Mouse (Mus musculus): ENCODE data around the gene Col1a1.

The Col1a1 gene

DNA sequence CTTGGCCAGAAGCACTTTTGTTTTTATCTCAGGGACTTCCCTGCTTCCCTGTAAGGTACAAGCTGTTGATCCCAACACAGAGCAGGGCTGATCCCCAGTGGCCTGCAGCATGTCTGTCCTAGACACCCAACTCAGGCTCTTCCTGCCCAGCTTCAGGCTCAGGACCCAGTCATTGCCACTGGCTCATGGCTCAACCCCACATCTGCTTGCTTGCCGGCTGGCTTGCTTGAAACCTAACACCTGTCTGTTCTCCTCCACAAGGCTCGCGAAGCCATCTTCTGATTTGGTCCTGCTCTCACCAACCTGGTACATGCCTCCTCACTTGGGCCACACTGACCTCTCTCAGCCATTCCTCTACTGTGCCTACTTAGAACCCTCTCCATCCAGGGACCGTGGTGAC lies 5.9 kb upstream of the Col1a1 start:
- ChIA-PET POLR2A (interaction anchor here in 2 of 4 experiments (1.2 to 1.8 kb wide), 3 partner anchors 11 to 17 kb away, joined by 3 to 4 read pairs (median 3); no protein-coding TSS in a partner anchor), CTCF (interaction anchor here in 3 of 4 experiments (0.5 to 5.7 kb wide), 10 partner anchors 9 to 213 kb away, joined by 3 to 24 read pairs (median 8); no protein-coding TSS in a partner anchor)

DNA sequence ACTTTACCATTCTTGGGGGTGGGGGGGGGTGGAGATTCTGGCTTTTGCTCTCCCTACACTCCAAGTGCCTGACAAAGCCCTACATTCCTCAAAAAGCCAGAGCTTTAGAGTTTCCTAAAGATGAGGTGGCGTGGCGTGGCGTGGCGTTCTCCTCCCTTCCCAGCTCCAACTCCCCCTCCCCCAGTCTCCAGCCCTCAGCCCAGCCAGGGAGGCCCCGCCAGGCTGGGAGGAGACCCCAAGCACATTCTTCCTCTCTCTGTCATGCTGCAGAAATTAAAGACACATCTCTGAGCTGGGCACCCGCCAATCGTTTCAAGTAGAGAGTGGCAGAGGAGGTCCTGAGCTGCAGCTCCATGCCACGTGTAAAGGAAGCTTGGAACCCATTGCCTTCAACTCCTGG lies 2.4 kb upstream of the Col1a1 start:
- CTCF ChIA-PET = interaction anchor here (0.6 to 7.6 kb wide), 19 partner anchors 9 to 354 kb away, joined by 3 to 151 read pairs (median 5); no protein-coding TSS in a partner anchor
- POLR2A ChIA-PET = interaction anchor here (0.6 to 1.6 kb wide), 7 partner anchors 15 to 316 kb away, joined by 3 to 6 read pairs (median 3); no protein-coding TSS in a partner anchor

DNA sequence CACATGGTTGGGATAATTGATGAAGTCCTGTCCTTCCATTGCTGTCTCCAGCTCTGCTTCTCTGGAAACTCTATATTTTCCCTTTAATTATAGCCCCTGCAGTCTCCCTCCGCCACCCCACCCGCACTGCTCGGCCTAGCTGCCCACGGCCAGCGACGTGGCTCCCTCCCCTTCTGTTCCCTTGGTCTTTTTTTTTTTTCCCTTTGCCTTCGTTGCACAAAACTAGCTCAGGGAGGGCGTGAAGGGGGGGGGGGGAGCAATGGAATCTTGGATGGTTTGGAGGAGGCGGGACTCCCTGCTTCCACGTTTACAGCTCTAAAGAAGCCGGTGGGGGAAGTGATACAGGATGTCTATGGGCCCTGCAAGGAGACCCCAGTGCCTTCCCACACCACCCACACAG lies 1.5 kb upstream of the Col1a1 start:
- CTCF ChIA-PET = interaction anchor here (0.6 to 7.6 kb wide), 12 partner anchors 18 to 205 kb away, joined by 3 to 151 read pairs (median 6); no protein-coding TSS in a partner anchor
- POLR2A ChIA-PET = interaction anchor here in 1 of 4 experiments (0.6 to 0.9 kb wide), 2 partner anchors 68 to 95 kb away, joined by 3 read pairs; no protein-coding TSS in a partner anchor

DNA sequence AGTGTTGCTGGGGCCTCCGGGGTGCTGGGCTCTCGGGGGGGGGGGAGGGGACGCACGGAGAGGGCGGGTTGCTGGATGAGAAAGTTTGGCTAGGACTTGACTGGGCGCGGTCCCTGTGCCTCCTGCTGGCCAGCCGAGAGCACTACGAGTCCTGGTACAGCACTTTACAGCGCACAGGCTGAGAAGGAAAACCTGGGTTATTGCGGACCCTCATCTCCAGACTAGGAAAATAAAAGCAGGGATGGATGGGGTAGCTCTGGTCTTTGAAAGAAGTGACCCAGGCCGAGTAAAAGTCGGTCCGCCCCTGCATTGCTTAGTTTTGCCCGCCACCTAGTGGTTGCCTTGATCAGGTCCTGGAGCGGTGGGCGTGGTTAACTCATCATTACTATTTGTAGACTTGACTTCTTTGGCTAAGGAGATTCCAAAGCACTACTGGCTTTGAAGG lies 849 bp downstream of the Col1a1 start:
- POLR2A ChIA-PET = interaction anchor here (0.6 to 1.6 kb wide), 13 partner anchors 20 to 175 kb away, joined by 3 to 8 read pairs (median 3); partner anchors contain the start of gene Ppp1r9b (in 1 of the 4)
- CTCF ChIA-PET = interaction anchor here (0.6 to 7.6 kb wide), 59 partner anchors 8 to 314 kb away, joined by 3 to 151 read pairs (median 5); no protein-coding TSS in a partner anchor

DNA sequence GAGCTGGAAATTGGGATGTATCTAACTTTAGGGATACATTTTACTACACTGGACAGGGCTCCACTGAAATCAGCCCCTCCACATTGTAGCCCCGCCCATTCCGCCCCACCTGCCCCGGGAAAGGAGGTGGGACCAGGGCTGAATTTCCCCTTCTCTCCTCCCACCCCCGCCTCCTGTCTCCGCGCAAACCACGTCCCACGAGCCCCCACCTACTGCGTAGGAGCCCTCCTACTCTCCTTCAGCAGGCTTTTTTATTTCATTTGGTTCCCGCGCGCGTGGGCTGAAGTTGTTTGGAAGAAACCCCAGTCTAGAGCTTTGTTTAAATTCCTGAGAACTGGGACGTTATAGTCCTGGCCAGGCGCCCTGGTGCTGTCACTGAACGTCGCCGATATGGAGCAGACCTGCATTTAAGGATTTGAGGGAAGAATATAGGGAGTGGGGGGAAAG lies 1.3 kb downstream of the Col1a1 start:
- POLR2A ChIA-PET = interaction anchor here in 2 of 4 experiments (0.7 to 1.6 kb wide), 11 partner anchors 19 to 207 kb away, joined by 3 to 7 read pairs (median 3); no protein-coding TSS in a partner anchor
- CTCF ChIA-PET = interaction anchor here (0.6 to 7.6 kb wide), 53 partner anchors 9 to 785 kb away, joined by 3 to 151 read pairs (median 6); no protein-coding TSS in a partner anchor

DNA sequence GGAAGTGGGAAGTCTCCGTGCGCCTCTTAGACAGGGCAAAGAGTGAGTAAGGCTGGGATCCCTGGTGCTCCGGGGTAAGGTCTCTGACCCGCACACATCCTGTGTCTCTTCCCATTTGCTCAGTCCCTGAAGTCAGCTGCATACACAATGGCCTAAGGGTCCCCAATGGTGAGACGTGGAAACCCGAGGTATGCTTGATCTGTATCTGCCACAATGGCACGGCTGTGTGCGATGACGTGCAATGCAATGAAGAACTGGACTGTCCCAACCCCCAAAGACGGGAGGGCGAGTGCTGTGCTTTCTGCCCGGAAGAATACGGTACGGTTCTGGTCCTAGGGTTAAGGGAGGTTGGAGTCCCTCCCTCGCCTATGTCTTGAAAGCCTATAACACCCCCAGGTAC lies 1.8 kb downstream of the Col1a1 start:
- POLR2A ChIA-PET = interaction anchor here in 1 of 4 experiments (0.7 to 1.6 kb wide), 5 partner anchors 19 to 208 kb away, joined by 3 to 6 read pairs (median 3); no protein-coding TSS in a partner anchor
- CTCF ChIA-PET = interaction anchor here (0.5 to 7.6 kb wide), 40 partner anchors 8 to 786 kb away, joined by 3 to 151 read pairs (median 6); no protein-coding TSS in a partner anchor

DNA sequence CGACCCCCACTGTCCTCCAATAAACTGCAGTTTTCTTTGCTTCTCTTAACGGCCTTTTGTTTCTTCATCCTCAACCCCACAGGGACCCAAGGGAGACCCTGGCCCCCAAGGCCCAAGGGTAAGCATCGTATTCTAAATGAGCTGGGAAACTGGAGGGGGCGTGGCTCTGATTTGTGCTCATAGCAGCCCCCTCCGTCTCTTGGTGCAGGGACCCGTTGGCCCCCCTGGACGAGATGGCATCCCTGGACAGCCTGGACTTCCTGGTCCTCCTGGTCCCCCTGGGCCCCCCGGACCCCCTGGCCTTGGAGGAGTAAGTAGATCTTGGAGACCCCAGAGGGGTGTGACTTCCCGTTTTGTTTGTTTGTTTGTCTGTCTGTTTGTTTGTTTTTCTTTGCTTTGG lies 2.3 kb downstream of the Col1a1 start:
- POLR2A ChIA-PET = interaction anchor here in 1 of 4 experiments (1.2 kb wide), 1 partner anchor 373 kb away, joined by 3 read pairs; no protein-coding TSS in a partner anchor
- CTCF ChIA-PET = interaction anchor here (0.5 to 7.6 kb wide), 15 partner anchors 25 to 390 kb away, joined by 3 to 151 read pairs (median 7); partner anchors contain the start of gene Rsad1 (in 1 of the 4)

DNA sequence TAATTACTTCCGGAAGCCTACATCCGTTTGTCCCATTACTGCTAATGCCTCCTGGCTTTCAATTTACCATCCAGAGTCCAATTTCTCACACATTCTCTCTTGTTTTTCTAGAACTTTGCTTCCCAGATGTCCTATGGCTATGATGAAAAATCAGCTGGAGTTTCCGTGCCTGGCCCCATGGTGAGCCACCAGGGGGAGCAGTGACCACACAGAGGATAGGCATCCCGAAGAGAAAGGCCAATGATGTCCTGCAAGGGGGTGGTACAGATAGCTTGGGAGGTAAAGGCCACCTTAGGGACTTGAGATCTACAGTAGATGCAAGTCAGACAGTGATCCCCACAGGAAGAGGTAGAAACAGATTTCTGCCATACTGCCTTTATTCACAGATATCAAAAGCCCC lies 3.3 kb downstream of the Col1a1 start:
- POLR2A ChIA-PET = interaction anchor here in 1 of 4 experiments (1.2 kb wide), 2 partner anchors 67 to 372 kb away, joined by 3 read pairs; no protein-coding TSS in a partner anchor
- CTCF ChIA-PET = interaction anchor here (0.5 to 7.6 kb wide), 47 partner anchors 9 to 987 kb away, joined by 3 to 151 read pairs (median 4); partner anchors contain the start of genes Hils1 (in 1 of the 4) and Rsad1 (in 1 of the 4)

DNA sequence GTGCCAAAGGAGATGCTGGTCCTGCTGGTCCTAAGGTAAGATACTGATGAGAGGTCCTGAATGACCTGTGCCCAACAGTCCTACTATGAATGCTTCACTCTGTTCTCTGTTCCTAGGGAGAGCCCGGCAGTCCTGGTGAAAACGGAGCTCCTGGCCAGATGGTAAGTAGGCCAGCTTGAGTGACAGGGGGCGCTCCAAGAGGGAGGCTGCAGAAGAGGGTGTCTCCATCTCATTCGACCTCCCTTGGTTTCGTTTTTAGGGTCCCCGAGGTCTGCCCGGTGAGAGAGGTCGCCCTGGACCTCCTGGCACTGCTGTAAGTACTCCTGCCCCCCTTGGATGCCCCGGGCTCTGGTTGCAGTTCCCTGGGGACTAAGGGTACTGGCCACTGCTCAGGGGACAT lies 5.1 kb downstream of the Col1a1 start:
- POLR2A ChIA-PET = interaction anchor here in 3 of 4 experiments (0.6 to 1.5 kb wide), 8 partner anchors 11 to 489 kb away, joined by 3 to 10 read pairs (median 4); partner anchors contain the start of gene Sgca (in 1 of the 3)
- CTCF ChIA-PET = interaction anchor here (0.6 to 6.8 kb wide), 37 partner anchors 9 to 924 kb away, joined by 3 to 95 read pairs (median 4); partner anchors contain the start of gene Hils1 (in 1 of the 4)

DNA sequence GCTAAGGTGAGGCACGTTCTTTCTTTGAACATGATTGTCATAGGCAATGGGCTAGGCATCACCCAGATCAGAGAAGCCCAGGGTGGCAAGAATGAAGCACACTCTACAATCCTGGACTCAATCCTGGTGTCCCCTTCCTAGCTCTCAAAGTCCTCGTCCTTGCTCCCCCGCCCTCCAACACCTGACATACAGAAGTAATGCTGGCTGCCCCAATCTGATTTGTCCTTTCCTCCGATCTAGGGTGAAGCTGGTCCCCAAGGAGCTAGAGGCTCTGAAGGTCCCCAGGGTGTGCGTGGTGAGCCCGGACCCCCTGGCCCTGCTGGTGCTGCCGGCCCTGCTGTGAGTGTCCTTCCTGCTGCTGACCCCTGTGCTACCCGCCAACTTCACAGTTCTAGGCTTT lies 5.8 kb downstream of the Col1a1 start:
- CTCF ChIA-PET = interaction anchor here (0.5 to 6.8 kb wide), 76 partner anchors 8 to 925 kb away, joined by 3 to 95 read pairs (median 4); partner anchors contain the start of genes Hils1 (in 2 of the 4), Pdk2 (in 1 of the 4), Ppp1r9b (in 1 of the 4) and Xylt2 (in 1 of the 4)
- POLR2A ChIA-PET = interaction anchor here in 3 of 4 experiments (0.6 to 1.6 kb wide), 14 partner anchors 11 to 490 kb away, joined by 3 to 10 read pairs (median 4); partner anchors contain the start of gene Sgca (in 1 of the 3)

DNA sequence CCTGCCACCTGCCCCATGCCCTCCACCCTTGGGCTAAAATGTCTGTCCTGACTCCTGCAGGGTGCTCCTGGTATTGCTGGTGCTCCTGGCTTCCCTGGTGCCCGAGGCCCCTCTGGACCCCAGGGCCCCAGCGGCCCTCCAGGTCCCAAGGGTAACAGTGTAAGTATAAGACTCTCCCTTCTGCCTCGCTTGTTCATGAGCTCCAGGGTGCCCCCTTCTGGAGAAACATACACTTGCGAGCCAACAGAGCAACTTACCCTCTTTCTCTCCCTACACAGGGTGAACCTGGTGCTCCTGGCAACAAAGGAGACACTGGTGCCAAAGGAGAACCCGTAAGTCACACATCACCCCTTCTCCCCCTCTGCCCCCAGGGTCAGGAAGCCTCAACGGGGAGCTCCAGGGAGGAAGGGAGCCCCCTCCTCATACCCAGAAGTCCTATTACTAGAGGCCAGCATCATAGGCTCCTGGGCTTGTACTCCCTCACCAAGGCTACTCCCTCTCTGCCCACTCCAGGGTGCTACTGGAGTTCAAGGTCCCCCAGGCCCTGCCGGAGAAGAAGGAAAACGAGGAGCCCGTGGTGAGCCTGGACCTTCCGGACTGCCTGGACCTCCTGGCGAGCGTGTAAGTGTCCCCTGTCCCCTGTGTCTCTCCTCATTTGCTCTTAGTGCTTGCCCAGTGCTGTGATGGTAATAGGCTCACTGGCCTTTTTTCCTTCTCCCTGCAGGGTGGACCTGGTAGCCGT lies 6.4 kb downstream of the Col1a1 start:
- CTCF ChIA-PET = interaction anchor here (0.5 to 6.8 kb wide), 76 partner anchors 9 to 558 kb away, joined by 3 to 95 read pairs (median 4); partner anchors contain the start of genes Hils1 (in 2 of the 4), Pdk2 (in 1 of the 4), Ppp1r9b (in 1 of the 4) and Xylt2 (in 1 of the 4)

DNA sequence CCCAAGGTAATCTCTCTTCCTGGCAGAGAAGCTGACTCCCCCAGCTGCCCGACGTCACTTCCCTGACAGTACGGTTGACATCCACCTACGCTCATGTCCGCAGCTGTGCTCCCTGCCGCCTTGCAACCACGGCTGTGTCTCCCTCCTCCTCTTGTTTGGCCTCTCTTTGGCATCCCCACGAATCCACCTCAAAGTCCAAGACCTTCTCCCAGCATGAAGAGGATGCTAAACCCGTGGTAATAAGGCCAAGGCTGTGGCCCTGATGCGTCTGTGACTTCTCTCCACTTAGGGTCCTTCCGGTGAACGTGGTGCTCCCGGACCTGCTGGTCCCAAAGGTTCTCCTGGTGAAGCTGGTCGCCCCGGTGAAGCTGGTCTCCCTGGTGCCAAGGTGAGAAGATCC lies 7.0 kb downstream of the Col1a1 start:
- CTCF ChIA-PET = interaction anchor here (0.8 to 6.8 kb wide), 26 partner anchors 11 to 315 kb away, joined by 3 to 95 read pairs (median 8); partner anchors contain the start of gene Hils1 (in 1 of the 4)
- POLR2A ChIA-PET = interaction anchor here in 2 of 4 experiments (0.6 to 1.6 kb wide), 3 partner anchors 14 to 100 kb away, joined by 3 to 5 read pairs (median 4); no protein-coding TSS in a partner anchor

More for the DNA sequence above, 6.4 kb downstream of the Col1a1 start:
- POLR2A ChIA-PET = interaction anchor here in 3 of 4 experiments (0.6 to 1.6 kb wide), 12 partner anchors 9 to 101 kb away, joined by 3 to 5 read pairs (median 4); no protein-coding TSS in a partner anchor

DNA sequence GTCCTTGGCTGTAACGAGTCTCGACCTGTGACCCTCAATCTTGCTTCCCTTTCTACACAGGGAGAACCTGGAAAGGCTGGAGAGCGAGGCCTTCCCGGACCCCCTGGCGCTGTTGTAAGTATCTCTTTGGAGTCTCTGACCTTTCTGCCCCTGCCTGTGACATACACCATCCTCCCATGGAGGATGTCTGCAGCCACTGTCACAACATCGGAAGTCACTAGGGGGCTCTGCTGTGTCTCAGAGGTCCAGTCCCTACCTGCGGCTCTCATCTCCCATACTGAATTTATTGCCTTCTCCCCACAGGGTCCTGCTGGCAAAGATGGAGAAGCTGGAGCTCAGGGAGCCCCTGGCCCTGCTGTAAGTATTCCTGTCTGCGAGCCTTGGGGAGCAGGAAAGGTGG lies 8.3 kb downstream of the Col1a1 start:
- POLR2A ChIA-PET = no interaction called here
- CTCF ChIA-PET = interaction anchor here in 2 of 4 experiments (0.8 to 6.0 kb wide), 4 partner anchors 12 to 24 kb away, joined by 3 to 47 read pairs (median 12); partner anchors contain the start of gene Hils1 (in 1 of the 2)

DNA sequence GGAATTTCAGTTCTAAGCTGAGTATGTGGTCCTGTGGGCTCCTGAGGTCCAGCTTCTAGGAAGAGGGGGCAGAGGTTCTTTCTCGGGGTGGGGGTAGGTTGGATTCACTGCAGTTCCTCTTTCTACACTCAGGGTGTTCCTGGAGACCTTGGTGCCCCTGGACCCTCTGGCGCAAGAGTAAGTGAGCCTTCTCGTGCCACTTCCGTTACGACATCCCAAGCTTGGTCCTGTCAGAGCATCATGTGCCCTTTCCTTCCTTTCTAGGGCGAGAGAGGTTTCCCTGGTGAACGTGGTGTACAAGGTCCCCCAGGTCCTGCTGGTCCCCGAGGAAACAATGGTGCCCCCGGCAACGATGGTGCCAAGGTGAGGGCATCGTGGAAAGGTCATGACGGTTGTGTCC lies 9.2 kb downstream of the Col1a1 start:
- CTCF ChIA-PET = interaction anchor here in 3 of 4 experiments (0.5 to 6.0 kb wide), 8 partner anchors 13 to 160 kb away, joined by 3 to 47 read pairs (median 4); partner anchors contain the start of gene Hils1 (in 1 of the 3)
- POLR2A ChIA-PET = interaction anchor here in 3 of 4 experiments (0.5 to 1.3 kb wide), 4 partner anchors 13 to 229 kb away, joined by 3 to 5 read pairs (median 4); no protein-coding TSS in a partner anchor

DNA sequence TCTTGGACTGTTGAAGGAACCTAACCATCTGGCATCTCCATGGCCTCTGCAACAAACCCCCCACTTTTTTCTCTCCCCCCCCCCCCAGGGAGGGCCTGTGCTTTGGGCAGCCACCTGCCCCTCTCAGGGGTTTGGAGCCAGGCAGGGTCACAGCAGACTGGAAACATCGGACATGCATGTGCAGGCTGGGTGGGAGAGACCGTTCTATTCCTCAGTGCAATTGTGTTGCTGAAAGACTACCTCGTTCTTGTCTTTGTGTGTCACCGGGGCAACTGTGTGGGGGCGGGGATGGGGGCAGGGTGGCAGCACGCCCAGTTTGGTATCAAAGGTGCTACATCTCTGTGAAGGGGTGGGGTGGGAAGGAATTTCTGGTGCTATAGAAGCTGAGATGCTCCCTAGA lies 16.1 kb downstream of the Col1a1 start:
- CTCF ChIA-PET = interaction anchor here in 2 of 4 experiments (0.7 to 1.5 kb wide), 3 partner anchors 10 to 524 kb away, joined by 3 to 4 read pairs (median 3); no protein-coding TSS in a partner anchor
- POLR2A ChIA-PET = interaction anchor here in 1 of 4 experiments (0.6 to 1.4 kb wide), 2 partner anchors 10 to 383 kb away, joined by 3 to 4 read pairs; no protein-coding TSS in a partner anchor

DNA sequence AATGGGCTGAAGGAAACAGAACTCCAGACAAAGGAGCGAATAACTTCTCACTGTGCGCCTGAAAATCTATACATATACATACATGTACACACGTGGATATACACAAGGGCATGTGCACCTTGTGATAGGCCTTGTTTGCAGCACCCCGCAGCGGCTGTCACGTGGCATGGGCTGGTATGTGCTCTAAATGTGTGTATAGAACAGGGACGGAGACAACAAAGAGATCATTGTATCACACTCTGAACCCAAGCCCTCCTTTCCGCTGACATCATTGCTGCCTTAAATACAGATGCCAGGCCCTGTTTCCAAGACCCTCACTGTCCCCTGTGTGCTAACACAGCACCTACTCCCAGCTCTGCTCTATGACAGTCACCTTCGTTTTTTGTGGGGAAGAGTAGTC lies 19.1 kb downstream of the Col1a1 start:
- POLR2A ChIA-PET = no interaction called here
- CTCF ChIA-PET = interaction anchor here in 3 of 4 experiments (0.9 to 2.1 kb wide), 7 partner anchors 13 to 262 kb away, joined by 3 to 10 read pairs (median 3); no protein-coding TSS in a partner anchor

DNA sequence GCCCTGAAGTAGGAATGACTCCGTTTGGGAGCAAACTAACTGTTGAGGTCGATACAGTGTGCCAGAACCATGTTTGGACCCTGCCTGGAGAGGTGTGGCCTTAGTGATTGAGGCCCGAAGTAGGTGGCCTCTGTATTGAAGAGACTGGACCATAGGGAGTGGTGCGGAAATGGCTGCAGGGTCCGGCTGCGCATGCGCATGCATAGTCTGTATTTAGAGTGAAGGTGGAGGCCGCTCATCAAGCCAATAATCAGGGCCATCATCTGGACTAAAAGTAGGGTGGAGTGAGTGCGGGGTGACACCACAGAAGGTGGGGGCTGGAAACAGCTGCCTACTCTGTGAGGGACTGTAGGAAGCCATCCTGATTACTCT lies 21.7 kb downstream of the Col1a1 start:
- POLR2A ChIA-PET = interaction anchor here (0.6 to 3.3 kb wide), 29 partner anchors 9 to 1436 kb away, joined by 3 to 12 read pairs (median 4); partner anchors contain the start of genes Ppp1r9b (in 2 of the 4), Itga3 (in 1 of the 4), Kat7 (in 1 of the 4) and Tac4 (in 1 of the 4)
- CTCF ChIA-PET = interaction anchor here in 3 of 4 experiments (0.6 to 3.4 kb wide), 26 partner anchors 12 to 1071 kb away, joined by 3 to 29 read pairs (median 4); no protein-coding TSS in a partner anchor

All from embryonic stem cell, embryonic (primary cell).